Mouse (Mus musculus) kidney, adult 2 months (tissue): ENCODE measurements around the gene Txnip.

Experiments used
- CTCF ChIP-seq: fragments of 200-500 bp; conservative IDR thresholded peaks from 2 replicates; pipeline ENCODE4 v1.5.1; 2011; ENCODE audit warnings: low read depth, mild to moderate bottlenecking, control low read depth, low read length, moderate library complexity, mixed read lengths; ENCODE audit not compliant: insufficient read depth, insufficient read length
- POLR2A ChIP-seq: fragments of 200-500 bp; IDR thresholded peaks from one replicate; pipeline ENCODE4 v1.6.1; 2011; ENCODE audit warnings: low read depth, low read length, control low read depth

GRCm38 (mm10) chr3:96557694-96558093 is at the start of gene Txnip:
- peak; percentile 98 for TF ChIP-seq POLR2A
- TF ChIP-seq CTCF, result peak; percentile 39; the same call in 1 of the 2 replicates
